Mouse (Mus musculus): ENCODE measurements around the gene Jmy. TPM values are rescaled to one million over a fixed set of nuclear protein-coding genes. Genes with fewer than 3 reads are reported as not detected.

The Jmy gene
- total and polyA plus RNA-seq, 2 experiments from 2014 or later: 9.0 to 29.7 TPM

- no peak for DNase-seq
- H3K4me2 ChIP-seq (ENCODE audit: low read depth): no peak overlapping the region
- WGBS: 42% methylated on average over 2 of the region's 2 CpGs
Measured at GRCm38 (mm10) chr13:93389242-93389625, 110.4 kb downstream of the Jmy start.

GRCm38 (mm10) chr13:93388594-93389241, 110.9 kb downstream of the Jmy start:
- DNase-seq (no peak), ATAC-seq (no peak)
- H3K9ac ChIP-seq: no peak overlapping the region
- no peaks in the 10 kb centered on the region for H3K4me1 ChIP-seq (ENCODE audit: insufficient read depth)
- WGBS: 66% methylated on average over 7 of the region's 7 CpGs
- peaks cover 9% of the 10 kb centered on the region for H3K36me3 ChIP-seq (ENCODE audit: insufficient read depth)
- H3K27ac ChIP-seq (ENCODE audit: low read depth, low read length): no peak overlapping the region
- H3K4me3 ChIP-seq (ENCODE audit: low read depth, low read length): no peak overlapping the region
- H3K4me2 ChIP-seq (ENCODE audit: low read depth): no peak overlapping the region
- H3K27me3 ChIP-seq (ENCODE audit: insufficient read depth, low read length): no peaks in the 10 kb centered on the region
- TF ChIP-seq CTCF (IDR thresholded peaks at IDR 0.05; ENCODE audit: low read depth): no peak
- no peaks in the 10 kb centered on the region for H3K9me3 ChIP-seq (ENCODE audit: low read length)

More at GRCm38 (mm10) chr13:93389242-93389625, 110.4 kb downstream of the Jmy start:
- no peak for TF ChIP-seq CTCF (IDR thresholded peaks at IDR 0.05; ENCODE audit: low read depth)
- Histone ChIP-seq H3K36me3 (ENCODE audit: insufficient read depth) (peaks cover 15% of the 10 kb centered on the region), H3K4me3 (ENCODE audit: low read depth, low read length) (no peak overlapping the region), H3K9me3 (ENCODE audit: low read length) (no peaks in the 10 kb centered on the region), H3K9ac (no peak overlapping the region), H3K4me1 (ENCODE audit: insufficient read depth) (no peaks in the 10 kb centered on the region), H3K27ac (ENCODE audit: low read depth, low read length) (no peak overlapping the region), H3K27me3 (ENCODE audit: insufficient read depth, low read length) (no peaks in the 10 kb centered on the region)
- ATAC-seq: no peak

GRCm38 (mm10) chr13:93387440-93387839, 112.2 kb downstream of the Jmy start:
- Histone ChIP-seq H3K4me1 (ENCODE audit: insufficient read depth) (no peaks in the 10 kb centered on the region), H3K9ac (no peak overlapping the region), H3K4me3 (ENCODE audit: low read depth, low read length) (no peak overlapping the region), H3K9me3 (ENCODE audit: low read length) (no peaks in the 10 kb centered on the region), H3K27ac (ENCODE audit: low read depth, low read length) (no peak overlapping the region), H3K27me3 (ENCODE audit: insufficient read depth, low read length) (no peaks in the 10 kb centered on the region), H3K36me3 (ENCODE audit: insufficient read depth) (0 out of 2 replicates have a peak, but pooled peaks cover 5% of the 10 kb centered on the region), H3K4me2 (ENCODE audit: low read depth) (no peak overlapping the region)
- ATAC-seq: no peak; the same call in 1 of the 2 replicates
- peak; percentile 18 for DNase-seq
- 52% methylated on average over 5 of the region's 5 CpGs for WGBS
- TF ChIP-seq CTCF (IDR thresholded peaks at IDR 0.05; ENCODE audit: low read depth): no peak

DNA sequence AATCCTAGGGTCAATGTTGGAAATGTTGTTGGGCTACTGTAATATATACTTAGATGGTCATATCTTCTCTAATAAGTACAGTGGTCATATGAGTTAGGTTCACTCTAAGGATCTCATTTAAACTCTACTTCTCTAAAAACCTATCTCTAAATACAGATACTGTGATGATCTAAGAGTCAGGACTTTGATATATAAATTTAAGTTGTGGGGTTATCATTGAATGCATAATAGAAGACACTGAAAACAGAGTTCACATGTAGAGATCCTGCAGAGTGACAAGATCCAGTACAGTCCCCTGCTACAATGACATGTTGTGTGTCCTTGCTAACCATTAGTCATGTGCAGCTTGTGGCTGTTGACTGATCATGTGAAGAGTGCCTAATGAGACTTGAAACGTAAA, 114.5 kb downstream of the Jmy start:
- H3K27me3 ChIP-seq (ENCODE audit: insufficient read depth, low read length): no peaks in the 10 kb centered on the region
- WGBS: 77% methylated on average over 1 of the region's 1 CpGs
- H3K27ac ChIP-seq (ENCODE audit: low read depth, low read length): no peak overlapping the region
- no peak for DNase-seq
- no peak overlapping the region for H3K4me2 ChIP-seq (ENCODE audit: low read depth)
- ATAC-seq: no peak
- no peak for TF ChIP-seq CTCF (IDR thresholded peaks at IDR 0.05; ENCODE audit: low read depth)
- H3K9me3 ChIP-seq (ENCODE audit: low read length): no peaks in the 10 kb centered on the region
- no peak overlapping the region for H3K9ac ChIP-seq
- no peaks in the 10 kb centered on the region for H3K4me1 ChIP-seq (ENCODE audit: insufficient read depth)
- no peak overlapping the region for H3K4me3 ChIP-seq (ENCODE audit: low read depth, low read length)
- H3K36me3 ChIP-seq (ENCODE audit: insufficient read depth): no peaks in the 10 kb centered on the region

- TF ChIP-seq CTCF (IDR thresholded peaks at IDR 0.05; ENCODE audit: low read depth): no peak
- no peaks in the 10 kb centered on the region for H3K4me1 ChIP-seq (ENCODE audit: insufficient read depth)
- H3K9ac ChIP-seq: no peak overlapping the region
- no peak overlapping the region for H3K4me2 ChIP-seq (ENCODE audit: low read depth)
- no peaks in the 10 kb centered on the region for H3K9me3 ChIP-seq (ENCODE audit: low read length)
- no peak overlapping the region for H3K27ac ChIP-seq (ENCODE audit: low read depth, low read length)
- WGBS: 85% methylated on average over 1 of the region's 1 CpGs
- H3K4me3 ChIP-seq (ENCODE audit: low read depth, low read length): no peak overlapping the region
- no peaks in the 10 kb centered on the region for H3K27me3 ChIP-seq (ENCODE audit: insufficient read depth, low read length)
- no peaks in the 10 kb centered on the region for H3K36me3 ChIP-seq (ENCODE audit: insufficient read depth)
- ATAC-seq: no peak
- DNase-seq: no peak
Measured at GRCm38 (mm10) chr13:93384481-93384880, 115.1 kb downstream of the Jmy start.

DNA sequence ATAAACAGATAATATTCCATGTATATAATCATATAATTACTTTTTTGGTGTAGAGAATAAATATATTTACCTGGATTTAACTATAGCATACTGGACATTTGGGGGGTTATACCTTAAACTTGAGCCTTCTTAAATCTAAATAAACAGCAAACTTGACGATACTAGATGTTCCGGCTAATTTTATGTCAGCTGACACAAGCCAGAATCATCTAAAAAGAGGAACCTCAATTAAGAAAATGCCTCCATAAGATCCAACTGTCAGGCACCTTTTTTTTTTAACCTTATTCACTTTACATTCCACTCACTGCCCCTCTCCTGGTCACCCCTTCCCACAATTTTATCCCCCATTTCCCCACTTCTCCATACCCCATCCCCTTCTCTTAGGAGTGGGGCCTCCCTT, 116.0 kb downstream of the Jmy start:
- Histone ChIP-seq H3K4me2 (ENCODE audit: low read depth) (no peak overlapping the region), H3K27ac (ENCODE audit: low read depth, low read length) (no peak overlapping the region), H3K9ac (no peak overlapping the region), H3K27me3 (ENCODE audit: insufficient read depth, low read length) (no peaks in the 10 kb centered on the region), H3K36me3 (ENCODE audit: insufficient read depth) (no peaks in the 10 kb centered on the region), H3K4me3 (ENCODE audit: low read depth, low read length) (no peak overlapping the region), H3K4me1 (ENCODE audit: insufficient read depth) (no peaks in the 10 kb centered on the region), H3K9me3 (ENCODE audit: low read length) (no peaks in the 10 kb centered on the region)
- no peak for TF ChIP-seq CTCF (IDR thresholded peaks at IDR 0.05; ENCODE audit: low read depth)
- DNase-seq (no peak), ATAC-seq (no peak)
- WGBS: 84% methylated on average over 2 of the region's 2 CpGs

- WGBS: 93% methylated on average over 5 of the region's 5 CpGs
- ATAC-seq: no peak
- H3K27me3 ChIP-seq (ENCODE audit: insufficient read depth, low read length): no peaks in the 10 kb centered on the region
Measured at GRCm38 (mm10) chr13:93383092-93383491, 116.5 kb downstream of the Jmy start.

More at GRCm38 (mm10) chr13:93383092-93383491, 116.5 kb downstream of the Jmy start:
- no peak overlapping the region for H3K27ac ChIP-seq (ENCODE audit: low read depth, low read length)
- no peak overlapping the region for H3K9ac ChIP-seq
- H3K4me2 ChIP-seq (ENCODE audit: low read depth): no peak overlapping the region
- no peaks in the 10 kb centered on the region for H3K36me3 ChIP-seq (ENCODE audit: insufficient read depth)
- no peak overlapping the region for H3K4me3 ChIP-seq (ENCODE audit: low read depth, low read length)
- no peaks in the 10 kb centered on the region for H3K9me3 ChIP-seq (ENCODE audit: low read length)
- no peaks in the 10 kb centered on the region for H3K4me1 ChIP-seq (ENCODE audit: insufficient read depth)
- no peak for TF ChIP-seq CTCF (IDR thresholded peaks at IDR 0.05; ENCODE audit: low read depth)
- no peak for DNase-seq
